Mouse (Mus musculus) heart, embryonic 14.5 days (tissue): Measurements from ENCODE around the gene Tomm20l. TPM values are rescaled to one million over a fixed set of nuclear protein-coding genes. Genes with fewer than 3 reads are reported as not detected.

Source experiments
- ATAC-seq: fragments of 200-750 bp; cut with Nextera tagmentation; 2 replicates; pipeline ENCODE4 v1.8.0; 2017; ENCODE audit warnings: low read depth, moderate TSS enrichment; ENCODE audit not compliant: insufficient number of reproducible peaks, insufficient read depth, low FRiP score
- H3K27ac ChIP-seq, 2 experiments: fragments of 200-500 bp in 1 of 2; fragments of 300-500 bp in 1 of 2; sonication (generic) in 1 of 2; replicated peaks in 1 of 2; 2 replicates each; pipeline ENCODE4 v1.5.1; 2012 to 2014; ENCODE audit warnings: low read depth in 2 of 2, low read length in 2 of 2, control low read depth in 1 of 2, mild to moderate bottlenecking in 1 of 2, mixed read lengths in 1 of 2; ENCODE audit not compliant: control insufficient read depth in 1 of 2, insufficient read depth in 1 of 2
- H3K27me3 ChIP-seq: fragments of 300-500 bp; sonication (generic); 2 replicates; pipeline ENCODE4 v1.6.1; 2014; ENCODE audit warnings: mild to moderate bottlenecking, low read length, control low read depth; ENCODE audit not compliant: control insufficient read depth, insufficient read depth
- H3K36me3 ChIP-seq: fragments of 300-500 bp; sonication (generic); 2 replicates; pipeline ENCODE4 v1.6.1; 2014; ENCODE audit warnings: mild to moderate bottlenecking, control low read depth, low read length, mixed read lengths; ENCODE audit not compliant: control insufficient read depth, insufficient read depth
- H3K4me1 ChIP-seq, 2 experiments: fragments of 200-500 bp in 1 of 2; fragments of 300-500 bp in 1 of 2; sonication (generic) in 1 of 2; 2 replicates each; pipeline ENCODE4 v1.6.1; 2012 to 2014; ENCODE audit warnings: low read length in 2 of 2, control low read depth in 1 of 2, mixed read lengths in 1 of 2; ENCODE audit not compliant: control insufficient read depth in 2 of 2, insufficient read depth in 2 of 2
- H3K4me2 ChIP-seq: fragments of 300-500 bp; sonication (generic); 2 replicates; pipeline ENCODE4 v1.6.1; 2014; ENCODE audit warnings: mild to moderate bottlenecking, low read length
- H3K4me3 ChIP-seq, 2 experiments: fragments of 200-500 bp in 1 of 2; fragments of 300-500 bp in 1 of 2; sonication (generic) in 1 of 2; 2 replicates each; pipeline ENCODE4 v1.5.1; 2012 to 2014; ENCODE audit warnings: low read length in 2 of 2, mild to moderate bottlenecking in 2 of 2, control low read depth in 1 of 2, low read depth in 1 of 2, moderate library complexity in 1 of 2; ENCODE audit not compliant: control insufficient read depth in 1 of 2, insufficient read depth in 1 of 2
- H3K9ac ChIP-seq: fragments of 300-500 bp; sonication (generic); 2 replicates; pipeline ENCODE4 v1.6.1; 2014; ENCODE audit warnings: mild to moderate bottlenecking, low read length
- H3K9me3 ChIP-seq: fragments of 300-500 bp; sonication (generic); 2 replicates; pipeline ENCODE4 v1.6.1; 2016; ENCODE audit warnings: low read length, control low read depth; ENCODE audit not compliant: control insufficient read depth
- WGBS: fragments of 180-500 bp; shearing (Covaris S2); extraction: QIAGEN DNeasy Blood & Tissue Kit; methylation state at CpG from one replicate; pipeline ENCODE4 v1.1.7; 2014; 5-methylcytosine and 5-hydroxymethylcytosine counted together
- polyA plus RNA-seq: library from polyadenylated mRNA; unstranded; fragments of >200 nt; fragmentation: Nextera tagmentation; extraction: Ambion mirVana; gene quantifications from 2 replicates; pipeline ENCODE4 v1.2.1, GENCODE M21; 2014

Gene Tomm20l
- polyA plus RNA-seq, 1 experiment from 2014 or later: not detected

- no peaks in the 10 kb centered on the region for H3K27me3 ChIP-seq
- H3K36me3 ChIP-seq: peaks cover 87% of the 10 kb centered on the region
- H3K4me2 ChIP-seq: no peak overlapping the region
- no peaks in the 10 kb centered on the region for H3K4me1 ChIP-seq
- no peak overlapping the region for H3K4me3 ChIP-seq
- no peak for ATAC-seq
- no peaks in the 10 kb centered on the region for H3K9me3 ChIP-seq
- 83% methylated on average over 6 of the region's 6 CpGs for WGBS
- no peak overlapping the region for H3K27ac ChIP-seq
- H3K9ac ChIP-seq: no peak overlapping the region
Observed at GRCm38 (mm10) chr12:71154979-71155378, 43.8 kb downstream of the Tomm20l start.

DNA sequence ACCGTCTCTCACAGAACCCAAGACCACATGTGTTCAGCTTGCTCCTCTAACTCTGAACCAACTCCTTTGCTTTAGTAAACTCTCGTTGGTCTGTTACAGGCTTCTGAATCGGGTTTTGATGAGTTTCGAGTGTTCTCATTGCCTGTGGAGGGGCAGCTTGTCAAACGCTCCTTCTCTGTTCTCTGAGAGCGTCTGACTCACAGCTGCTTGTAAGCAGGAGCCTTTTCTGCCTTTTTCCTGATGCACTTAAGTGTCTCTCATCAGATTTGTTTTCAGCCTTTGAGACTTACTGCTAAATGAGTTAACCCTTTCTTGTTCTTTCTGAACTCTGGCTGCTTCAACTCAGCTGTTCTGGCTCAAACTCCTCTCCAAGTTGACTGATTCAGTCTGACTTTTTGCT is 46.7 kb downstream of the Tomm20l start:
- Histone ChIP-seq H3K36me3 (peaks cover 88% of the 10 kb centered on the region), H3K27me3 (no peaks in the 10 kb centered on the region), H3K9ac (no peak overlapping the region), H3K27ac (no peak overlapping the region), H3K4me2 (no peak overlapping the region), H3K4me1 (no peaks in the 10 kb centered on the region), H3K9me3 (no peaks in the 10 kb centered on the region), H3K4me3 (no peak overlapping the region)
- ATAC-seq: no peak
- 81% methylated on average over 6 of the region's 6 CpGs for WGBS

- H3K4me3 ChIP-seq: no peak overlapping the region
- WGBS: 87% methylated on average over 9 of the region's 9 CpGs
- H3K27me3 ChIP-seq: no peaks in the 10 kb centered on the region
- no peak overlapping the region for H3K27ac ChIP-seq
- no peaks in the 10 kb centered on the region for H3K9me3 ChIP-seq
- H3K9ac ChIP-seq: no peak overlapping the region
- H3K36me3 ChIP-seq: peaks cover 87% of the 10 kb centered on the region
- H3K4me1 ChIP-seq: no peaks in the 10 kb centered on the region
- ATAC-seq: no peak
- H3K4me2 ChIP-seq: no peak overlapping the region
Observed at GRCm38 (mm10) chr12:71164410-71164809, 53.2 kb downstream of the Tomm20l start.

- H3K4me2 ChIP-seq: no peak overlapping the region
- no peak overlapping the region for H3K9ac ChIP-seq
- peaks cover 79% of the 10 kb centered on the region for H3K36me3 ChIP-seq
- H3K4me1 ChIP-seq: no peaks in the 10 kb centered on the region
- H3K9me3 ChIP-seq: no peaks in the 10 kb centered on the region
- WGBS: 71% methylated on average over 1 of the region's 1 CpGs
- ATAC-seq: no peak
- no peak overlapping the region for H3K4me3 ChIP-seq
- no peaks in the 10 kb centered on the region for H3K27me3 ChIP-seq
- H3K27ac ChIP-seq: no peak overlapping the region
Observed at GRCm38 (mm10) chr12:71169911-71170310, 58.7 kb downstream of the Tomm20l start.

Other genes with a start within 250 kb of the Tomm20l start
- gene Actr10, start 173.6 kb upstream of the Tomm20l start, polyA plus RNA-seq: 208 and 222 TPM in 2 replicates
- gene Psma3, start 136.8 kb upstream of the Tomm20l start, polyA plus RNA-seq: 427 and 453 TPM in 2 replicates
- 23.3 and 29.5 TPM in 2 replicates for gene Arid4a, start 95.4 kb upstream of the Tomm20l start, polyA plus RNA-seq
- 102 and 114 TPM in 2 replicates for gene Timm9, start 25.3 kb downstream of the Tomm20l start, polyA plus RNA-seq
- gene 2700049A03Rik, start 25.4 kb downstream of the Tomm20l start, polyA plus RNA-seq: 11.7 and 13.0 TPM in 2 replicates
- gene Dact1, start 198.5 kb downstream of the Tomm20l start, polyA plus RNA-seq: 8.2 and 8.6 TPM in 2 replicates